Mouse (Mus musculus): ENCODE data around the gene Eid2b. TPM values are rescaled to one million over a fixed set of nuclear protein-coding genes. Genes with fewer than 3 reads are reported as not detected.

Eid2b gene
- total RNA-seq, 2 experiments from 2014 or later: 33.3 to 37.8 TPM

Other genes starting within 250 kb of the Eid2b start
- 100 to 1,000 TPM; 120 to 132 TPM for gene Psmc4, start 227.6 kb upstream of the Eid2b start, total RNA-seq (2021)
- under 1 TPM; 0.20 to 0.32 TPM for gene Fcgbp, start 206.5 kb upstream of the Eid2b start, total RNA-seq (2021)
- under 1 TPM; 0.07 TPM for gene 9530053A07Rik, start 148.3 kb upstream of the Eid2b start, total RNA-seq (2021)
- gene Fbl, start 108.0 kb upstream of the Eid2b start, total RNA-seq (2021): 10 to 100 TPM; 50.3 to 54.8 TPM
- gene Dyrk1b, start 98.3 kb upstream of the Eid2b start, total RNA-seq (2021): 10 to 100 TPM; 46.7 to 54.8 TPM
- gene Eid2, start 9.9 kb upstream of the Eid2b start, total RNA-seq (2021): 10 to 100 TPM; 59.9 to 66.6 TPM
- gene Selenov, start 13.4 kb downstream of the Eid2b start, total RNA-seq (2021): under 1 TPM; 0.43 to 0.44 TPM
- gene Dll3, start 24.5 kb downstream of the Eid2b start, total RNA-seq (2021): 1 to 10 TPM; 1.4 to 1.8 TPM
- 10 to 100 TPM; 44.1 to 46.3 TPM for gene Timm50, start 34.3 kb downstream of the Eid2b start, total RNA-seq (2021)
- 100 to 1,000 TPM; 120 to 122 TPM for gene Supt5, start 61.0 kb downstream of the Eid2b start, total RNA-seq (2021)
- gene Rps16, start 72.9 kb downstream of the Eid2b start, total RNA-seq (2021): 100 to 1,000 TPM; 425 to 456 TPM
- 1 to 10 TPM; 6.2 to 9.7 TPM for gene Plekhg2, start 94.9 kb downstream of the Eid2b start, total RNA-seq (2021)
- gene Zfp36, start 102.5 kb downstream of the Eid2b start, total RNA-seq (2021): 1 to 10 TPM; 2.6 to 3.3 TPM
- gene Med29, start 115.0 kb downstream of the Eid2b start, total RNA-seq (2021): 10 to 100 TPM; 17.9 to 21.3 TPM
- 10 to 100 TPM; 59.0 to 72.1 TPM for gene Paf1, start 115.2 kb downstream of the Eid2b start, total RNA-seq (2021)
- 1 to 10 TPM; 1.3 to 2.0 TPM for gene Gmfg, start 159.7 kb downstream of the Eid2b start, total RNA-seq (2021)
- gene Lrfn1, start 174.2 kb downstream of the Eid2b start, total RNA-seq (2021): 10 to 100 TPM; 85.9 to 93.8 TPM
- not detected for gene Ifnl2, start 232.7 kb downstream of the Eid2b start, total RNA-seq (2021)
- gene Ifnl3, start 245.1 kb downstream of the Eid2b start, total RNA-seq (2021): not detected

All from left cerebral cortex, postnatal 36 days (tissue).